Mouse (Mus musculus) kidney, adult 2 months (tissue): Measurements from ENCODE around the gene Mpv17l2.

Experiments
- CTCF ChIP-seq: fragments of 200-500 bp; conservative IDR thresholded peaks from 2 replicates; pipeline ENCODE4 v1.5.1; 2011; ENCODE audit warnings: low read depth, mild to moderate bottlenecking, control low read depth, low read length, moderate library complexity, mixed read lengths; ENCODE audit not compliant: insufficient read depth, insufficient read length
- POLR2A ChIP-seq: fragments of 200-500 bp; IDR thresholded peaks from one replicate; pipeline ENCODE4 v1.6.1; 2011; ENCODE audit warnings: low read depth, low read length, control low read depth

GRCm38 (mm10) chr8:70741661-70742060 is 19.1 kb downstream of the Mpv17l2 start:
- TF ChIP-seq CTCF, result no peak
- no peak for TF ChIP-seq POLR2A
